Mouse (Mus musculus) adrenal gland, postnatal 4 days (tissue): Measurements from ENCODE around the gene Gm4969. TPM values are rescaled to one million over a fixed set of nuclear protein-coding genes. Genes with fewer than 3 reads are reported as not detected.

ENCODE experiments used
- DNase-seq, 2 experiments: peaks; one replicate each; pipeline ENCODE4 v3.0.0; 2021 to 2022; ENCODE audit warnings: low spot score in 2 of 2, mixed read lengths in 2 of 2
- total RNA-seq, 2 experiments: library from RNA; stranded (reverse); gene quantifications; 2 replicates each; pipeline ENCODE4 v1.2.3; 2021

Gm4969 gene
- total RNA-seq, 2 experiments from 2014 or later = 0.59 to 0.98 TPM

- DNase-seq = no peak
Measured at GRCm38 (mm10) chr7:19094826-19095750, 23.1 kb downstream of the Gm4969 start.

- DNase-seq = no peak
Measured at GRCm38 (mm10) chr7:19094471-19094825, 23.7 kb downstream of the Gm4969 start, which contains the start of gene Six5. Six5 (plus strand) TSS chr7:19094594.

GRCm38 (mm10) chr7:19093537-19094385 lies 24.4 kb downstream of the Gm4969 start:
- peak; percentile 89 to 95 for DNase-seq

- peak; percentile 74 to 77 for DNase-seq
Measured at GRCm38 (mm10) chr7:19093174-19093521, 25.0 kb downstream of the Gm4969 start.

- DNase-seq = no peak
Measured at GRCm38 (mm10) chr7:19092381-19093173, 25.6 kb downstream of the Gm4969 start.

- no peak for DNase-seq
Measured at GRCm38 (mm10) chr7:19091913-19092312, 26.3 kb downstream of the Gm4969 start.

GRCm38 (mm10) chr7:19088813-19089212 lies 29.4 kb downstream of the Gm4969 start:
- peak in 1 of 2 experiments; percentile 55 for DNase-seq

- DNase-seq = no peak
Measured at GRCm38 (mm10) chr7:19086760-19087159, 31.4 kb downstream of the Gm4969 start.

- DNase-seq = peak in 1 of 2 experiments; percentile 53
Measured at GRCm38 (mm10) chr7:19086042-19086441, 32.1 kb downstream of the Gm4969 start.

GRCm38 (mm10) chr7:19085495-19085894 lies 32.7 kb downstream of the Gm4969 start:
- DNase-seq = no peak

- no peak for DNase-seq
Measured at GRCm38 (mm10) chr7:19084921-19085473, 33.2 kb downstream of the Gm4969 start.

GRCm38 (mm10) chr7:19084277-19084771 lies 33.8 kb downstream of the Gm4969 start:
- DNase-seq = no peak

GRCm38 (mm10) chr7:19083701-19084100 lies 34.5 kb downstream of the Gm4969 start, which contains the start of gene Dmpk:
Dmpk (plus strand) TSS chr7:19083849.
- no peak for DNase-seq

- no peak for DNase-seq
Measured at GRCm38 (mm10) chr7:19083096-19083495, 35.1 kb downstream of the Gm4969 start.

- no peak for DNase-seq
Measured at GRCm38 (mm10) chr7:19082171-19082570, 36.0 kb downstream of the Gm4969 start.

GRCm38 (mm10) chr7:19080451-19080950 lies 37.7 kb downstream of the Gm4969 start:
- no peak for DNase-seq

- DNase-seq = no peak
Measured at GRCm38 (mm10) chr7:19078732-19079131, 39.4 kb downstream of the Gm4969 start.

- no peak for DNase-seq
Measured at GRCm38 (mm10) chr7:19077761-19078160, 40.4 kb downstream of the Gm4969 start.

GRCm38 (mm10) chr7:19076586-19076991 lies 41.6 kb downstream of the Gm4969 start:
- no peak for DNase-seq
